Mouse (Mus musculus) lung, postnatal 0 days (tissue): Measurements from ENCODE around the gene Nfia. TPM values are rescaled to one million over a fixed set of nuclear protein-coding genes. Genes with fewer than 3 reads are reported as not detected.

ENCODE experiments used
- ATAC-seq: fragments of 200-750 bp; cut with Nextera tagmentation; 2 replicates; pipeline ENCODE4 v1.8.0; 2017; ENCODE audit warnings: moderate library complexity
- DNase-seq: peaks from one replicate; pipeline ENCODE4 v3.0.0-alpha.2; 2016; ENCODE audit warnings: low spot score
- H3K27ac ChIP-seq: fragments of 300-500 bp; sonication (generic); 2 replicates; pipeline ENCODE4 v1.5.1; 2014; ENCODE audit warnings: antibody characterized with exemption, mild to moderate bottlenecking, low read length, mixed read lengths
- H3K27me3 ChIP-seq: fragments of 300-500 bp; sonication (generic); replicated peaks from 2 replicates; pipeline ENCODE4 v1.6.1; 2014; ENCODE audit warnings: low read length, mixed read lengths; ENCODE audit not compliant: insufficient read depth
- H3K36me3 ChIP-seq: fragments of 300-500 bp; sonication (generic); 2 replicates; pipeline ENCODE4 v1.6.1; 2014; ENCODE audit warnings: low read length, mixed read lengths; ENCODE audit not compliant: insufficient read depth
- H3K4me1 ChIP-seq: fragments of 300-500 bp; sonication (generic); 2 replicates; pipeline ENCODE4 v1.6.1; 2014; ENCODE audit warnings: antibody characterized with exemption, low read depth, low read length, mixed read lengths; ENCODE audit not compliant: insufficient read depth
- H3K4me2 ChIP-seq: fragments of 300-500 bp; sonication (generic); replicated peaks from 2 replicates; pipeline ENCODE4 v1.6.1; 2014; ENCODE audit warnings: low read depth, mild to moderate bottlenecking, low read length, moderate library complexity, mixed read lengths
- H3K4me3 ChIP-seq: fragments of 300-500 bp; sonication (generic); 2 replicates; pipeline ENCODE4 v1.5.1; 2014; ENCODE audit warnings: low read depth, low read length
- H3K9ac ChIP-seq: fragments of 300-500 bp; sonication (generic); replicated peaks from 2 replicates; pipeline ENCODE4 v1.6.1; 2014; ENCODE audit warnings: low read depth, mild to moderate bottlenecking
- H3K9me3 ChIP-seq: fragments of 300-500 bp; sonication (generic); 2 replicates; pipeline ENCODE4 v1.6.1; 2016; ENCODE audit warnings: low read length, mixed read lengths
- CTCF ChIP-seq: IDR thresholded peaks from 2 replicates; pipeline ENCODE4 v1.5.1; 2016; ENCODE audit warnings: antibody characterized with exemption, mild to moderate bottlenecking
- EP300 ChIP-seq: IDR thresholded peaks from 2 replicates; pipeline ENCODE4 v1.6.1; 2016; ENCODE audit warnings: antibody characterized with exemption, mild to moderate bottlenecking, control low read depth
- WGBS: fragments of 180-500 bp; shearing (Covaris S2); extraction: QIAGEN DNeasy Blood & Tissue Kit; methylation state at CpG from one replicate; pipeline ENCODE4 v1.1.7; 2014; 5-methylcytosine and 5-hydroxymethylcytosine counted together
- polyA plus RNA-seq: library from polyadenylated mRNA; unstranded; fragments of >200 nt; fragmentation: Nextera tagmentation; extraction: Ambion mirVana; gene quantifications from 2 replicates; pipeline ENCODE4 v1.2.1, GENCODE M21; 2015

The Nfia gene
- polyA plus RNA-seq, 1 experiment from 2014 or later: 40.5 TPM

DNA sequence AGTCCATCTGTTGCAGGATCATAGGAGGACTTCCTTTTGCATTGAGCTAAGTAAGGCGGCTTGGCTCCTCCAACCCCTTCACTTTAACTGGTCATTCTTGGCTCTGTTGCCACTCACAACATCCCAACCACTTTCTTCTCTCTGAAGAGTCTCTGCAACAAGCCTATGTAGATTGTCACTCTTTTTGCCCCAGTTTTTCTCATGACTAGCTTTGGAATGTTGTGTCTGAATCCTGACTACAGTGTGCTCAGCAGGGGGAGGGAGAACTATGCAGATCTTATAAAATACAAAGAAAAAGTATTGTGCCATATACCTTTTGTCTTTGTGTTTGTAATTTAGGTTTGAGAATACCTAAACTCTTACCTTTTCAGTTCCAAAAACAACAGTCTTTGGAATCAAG, 119.1 kb downstream of the Nfia start:
- TF ChIP-seq CTCF (no peak), EP300 (no peak)
- 77% methylated on average over 1 of the region's 1 CpGs for WGBS
- Histone ChIP-seq H3K9ac (no peak overlapping the region), H3K9me3 (no peaks in the 10 kb centered on the region), H3K4me1 (0 out of 2 replicates have a peak, but pooled peaks cover 5% of the 10 kb centered on the region), H3K27ac (no peak overlapping the region), H3K27me3 (no peaks in the 10 kb centered on the region), H3K36me3 (no peaks in the 10 kb centered on the region), H3K4me3 (no peak overlapping the region), H3K4me2 (no peak overlapping the region)
- no peak for DNase-seq
- no peak for ATAC-seq

DNA sequence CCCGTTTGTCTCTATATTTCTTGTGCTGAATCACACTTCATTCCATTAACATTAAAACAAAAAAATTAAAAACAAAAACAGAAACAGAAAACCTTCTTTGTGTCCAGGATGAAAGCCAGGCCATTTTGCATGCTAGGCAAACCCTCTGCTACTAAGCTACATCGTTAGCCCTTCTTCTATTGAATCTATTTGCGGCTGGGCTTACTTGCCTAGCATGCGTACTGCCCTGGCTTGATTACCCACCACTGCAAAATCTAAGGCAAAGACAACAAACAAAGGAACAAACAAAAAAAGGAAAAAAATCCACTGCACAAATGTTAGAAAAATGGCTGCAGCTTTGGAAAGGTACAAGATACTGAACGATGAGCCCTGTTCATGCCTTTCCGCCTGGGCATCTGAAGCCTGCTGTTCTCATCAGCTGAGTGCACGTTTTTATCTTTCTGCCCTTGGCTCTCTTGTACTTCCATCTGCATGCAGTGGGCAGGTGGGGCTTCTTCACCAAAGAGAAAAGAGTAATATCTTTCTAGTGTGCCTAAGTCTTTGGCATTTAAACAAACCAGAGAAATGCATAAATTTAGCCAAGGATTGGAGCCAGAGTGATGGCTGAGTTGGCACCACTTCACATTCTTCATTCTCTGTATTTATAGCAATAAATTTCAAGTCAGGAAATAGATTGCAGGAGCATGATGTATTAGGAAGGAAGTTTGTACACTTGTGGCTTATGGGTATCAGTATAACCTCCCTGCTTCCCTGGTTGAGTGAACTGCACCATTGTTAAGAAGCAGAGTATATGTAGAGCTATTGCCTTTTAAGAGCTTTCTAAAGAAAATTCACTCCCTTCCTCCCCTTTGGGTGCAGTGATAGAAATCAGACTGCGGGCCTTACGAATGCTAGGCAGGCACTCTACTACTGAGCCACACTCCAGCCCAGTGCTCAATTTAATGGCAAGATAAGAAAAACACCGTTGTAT, 121.7 kb downstream of the Nfia start:
- Histone ChIP-seq H3K4me2 (no peak overlapping the region), H3K9me3 (no peaks in the 10 kb centered on the region), H3K4me1 (0 out of 2 replicates have a peak, but pooled peaks cover 5% of the 10 kb centered on the region), H3K27me3 (no peaks in the 10 kb centered on the region), H3K36me3 (no peaks in the 10 kb centered on the region), H3K27ac (no peak overlapping the region), H3K4me3 (no peak overlapping the region), H3K9ac (no peak overlapping the region)
- TF ChIP-seq CTCF: no peak
- no peak for TF ChIP-seq EP300
- 76% methylated on average over 10 of the region's 10 CpGs for WGBS
- DNase-seq (no peak), ATAC-seq (no peak)

DNA sequence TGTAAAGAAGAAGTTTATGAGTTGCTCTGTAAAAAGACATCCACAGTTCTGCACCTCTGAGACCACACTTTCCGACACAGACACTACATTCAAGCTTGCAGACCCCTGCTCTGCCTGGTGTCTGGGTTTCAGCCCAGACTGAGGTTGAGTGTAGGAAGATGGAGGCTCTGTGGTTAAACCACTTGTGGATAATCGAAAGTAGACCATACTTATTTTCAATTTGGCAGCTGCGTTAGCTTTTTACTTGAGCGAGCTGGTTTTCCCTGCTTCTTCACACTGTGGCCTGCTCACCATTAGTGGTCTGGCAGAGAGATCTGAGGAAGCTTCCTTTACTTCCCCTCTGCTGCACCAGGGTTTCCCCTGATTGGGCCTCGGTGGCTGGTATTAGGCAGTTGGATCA, 123.4 kb downstream of the Nfia start:
- no peak overlapping the region for H3K9ac ChIP-seq
- no peak overlapping the region for H3K27ac ChIP-seq
- no peak for TF ChIP-seq EP300
- no peak for TF ChIP-seq CTCF
- 0 out of 2 replicates have a peak, but pooled peaks cover 5% of the 10 kb centered on the region for H3K4me1 ChIP-seq
- no peaks in the 10 kb centered on the region for H3K36me3 ChIP-seq
- no peak for DNase-seq
- no peak overlapping the region for H3K4me3 ChIP-seq
- 91% methylated on average over 5 of the region's 5 CpGs for WGBS
- H3K9me3 ChIP-seq: no peaks in the 10 kb centered on the region
- no peak overlapping the region for H3K4me2 ChIP-seq
- H3K27me3 ChIP-seq: no peaks in the 10 kb centered on the region
- no peak for ATAC-seq

- no peak for TF ChIP-seq CTCF
- TF ChIP-seq EP300: no peak
- Histone ChIP-seq H3K4me1 (0 out of 2 replicates have a peak, but pooled peaks cover 3% of the 10 kb centered on the region), H3K4me2 (no peak overlapping the region), H3K9ac (no peak overlapping the region), H3K4me3 (no peak overlapping the region), H3K9me3 (no peaks in the 10 kb centered on the region), H3K27ac (peak overlapping the region; percentile 66; the same call in 1 of the 2 replicates), H3K36me3 (no peaks in the 10 kb centered on the region), H3K27me3 (no peaks in the 10 kb centered on the region)
- 47% methylated on average over 12 of the region's 12 CpGs for WGBS
- ATAC-seq (peak; percentile 81), DNase-seq (peak; percentile 65)
Measured at GRCm38 (mm10) chr4:97900256-97900944, 127.9 kb downstream of the Nfia start.

DNA sequence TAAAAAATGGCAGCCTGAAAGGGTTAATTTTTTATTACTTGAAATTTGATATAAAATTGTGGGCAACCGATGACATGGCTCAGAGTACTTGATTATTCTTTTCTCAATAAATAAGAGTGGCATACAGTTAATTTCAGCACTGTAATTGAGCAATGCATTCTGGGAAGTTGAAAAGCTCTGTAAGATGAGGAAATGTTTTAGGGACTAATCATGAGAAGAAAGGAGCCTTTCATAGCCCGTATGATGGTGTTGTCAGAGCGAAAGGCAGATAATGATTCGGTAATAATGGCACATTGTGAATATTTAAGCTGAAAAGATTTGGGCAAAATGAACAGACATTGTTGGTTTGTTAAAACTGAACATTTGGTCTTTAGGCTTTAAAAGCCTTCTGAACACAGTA, 133.3 kb downstream of the Nfia start:
- Histone ChIP-seq H3K9ac (no peak overlapping the region), H3K4me3 (no peak overlapping the region), H3K27ac (no peak overlapping the region), H3K27me3 (no peaks in the 10 kb centered on the region), H3K4me2 (no peak overlapping the region), H3K9me3 (no peaks in the 10 kb centered on the region), H3K4me1 (peaks cover 11% of the 10 kb centered on the region; the same call in 1 of the 2 replicates), H3K36me3 (no peaks in the 10 kb centered on the region)
- WGBS: 57% methylated on average over 4 of the region's 4 CpGs
- ATAC-seq (no peak), DNase-seq (peak; percentile 44)
- TF ChIP-seq CTCF: no peak
- no peak for TF ChIP-seq EP300

GRCm38 (mm10) chr4:97908576-97909147, 136.1 kb downstream of the Nfia start:
- no peak for DNase-seq
- H3K4me2 ChIP-seq: no peak overlapping the region
- no peaks in the 10 kb centered on the region for H3K36me3 ChIP-seq
- no peaks in the 10 kb centered on the region for H3K9me3 ChIP-seq
- no peaks in the 10 kb centered on the region for H3K27me3 ChIP-seq
- WGBS: 70% methylated on average over 4 of the region's 4 CpGs
- H3K9ac ChIP-seq: no peak overlapping the region
- peaks cover 9% of the 10 kb centered on the region; the same call in 1 of the 2 replicates for H3K4me1 ChIP-seq
- no peak for TF ChIP-seq EP300
- TF ChIP-seq CTCF: no peak
- no peak overlapping the region for H3K27ac ChIP-seq
- no peak for ATAC-seq
- no peak overlapping the region for H3K4me3 ChIP-seq
